ENCODE assay signal across 10 mouse cellular contexts in genomic region chr4:141868051-141868450, GRCm38 (mm10). TPM values are rescaled to one million over a fixed set of nuclear protein-coding genes. Genes with fewer than 3 reads are reported as not detected.
A peak's percentile ranks its signal among the peaks of the same experiment; 100 is the strongest.
DNase-seq lines count a peak whose midpoint lies in the region; ATAC-seq and TF ChIP-seq lines count a peak whose summit lies in the region.
"Had no signal": no experiment of that assay in that cellular context is flagged by ENCODE, and none has a peak within 500 bp of the region (broad histone marks: within the 10 kb centered on the region; RNA-seq: fewer than 3 reads in every experiment).

No protein-coding gene starts in this region.

- no peak for TF ChIP-seq CTCF in heart, adult 2 months (IDR thresholded peaks at IDR 0.05)

- DNase-seq in heart, adult 2 months: no peak
- DNase-seq in heart, postnatal 14 days: no peak
- DNase-seq in limb, embryonic 10.5 days (ENCODE audit: low spot score): no peak
- DNase-seq in left cerebral cortex, postnatal 25 days (ENCODE audit: low spot score in 2 of 2): no peak
- no peak for DNase-seq in layer of hippocampus, postnatal 10 days (ENCODE audit: low spot score in 2 of 2)
- DNase-seq: kidney, adult 9 months had no signal

- no peak overlapping the region for H3K4me3 ChIP-seq in heart, adult 2 months
- no peak overlapping the region for H3K4me3 ChIP-seq in limb, embryonic 12.5 days (replicated peaks)
- no peak overlapping the region for H3K4me3 ChIP-seq in limb, embryonic 10.5 days
- no peak overlapping the region for H3K4me3 ChIP-seq in embryonic facial prominence, embryonic 15.5 days (replicated peaks)
- H3K4me3 ChIP-seq in midbrain, embryonic 16.5 days (ENCODE audit: low read depth, low read length): no peak overlapping the region

- ATAC-seq in limb, embryonic 12.5 days (ENCODE audit: insufficient number of reproducible peaks, insufficient read depth, low FRiP score, low TSS enrichment, low read depth): no peak
- ATAC-seq in embryonic facial prominence, embryonic 15.5 days (ENCODE audit: insufficient number of reproducible peaks, low FRiP score, low TSS enrichment, low read depth): no peak
- no peak for ATAC-seq in midbrain, embryonic 16.5 days

- H3K79me2 ChIP-seq in heart, adult 2 months (replicated peaks; ENCODE audit: control insufficient read depth, insufficient read depth, low read length): no peaks in the 10 kb centered on the region

- TF ChIP-seq EP300 in heart, adult 2 months (IDR thresholded peaks at IDR 0.05; ENCODE audit: insufficient read depth, low read depth, low read length): no peak

- no peak overlapping the region for H3K4me2 ChIP-seq in limb, embryonic 12.5 days
- no peak overlapping the region for H3K4me2 ChIP-seq in embryonic facial prominence, embryonic 15.5 days (replicated peaks)
- no peak overlapping the region for H3K4me2 ChIP-seq in midbrain, embryonic 16.5 days (ENCODE audit: low read length)

- TF ChIP-seq POLR2A in heart, adult 2 months (IDR thresholded peaks at IDR 0.05; ENCODE audit: insufficient read depth, low read depth, low read length): no peak

- no peak overlapping the region for H3K9ac ChIP-seq in heart, adult 2 months (ENCODE audit: low read depth, low read length)
- no peak overlapping the region for H3K9ac ChIP-seq in limb, embryonic 12.5 days (replicated peaks)
- H3K9ac ChIP-seq in embryonic facial prominence, embryonic 15.5 days: no peak overlapping the region
- no peak overlapping the region for H3K9ac ChIP-seq in midbrain, embryonic 16.5 days (ENCODE audit: low read depth, low read length)

- peak overlapping the region; percentile 42; the same call in 1 of the 2 replicates for H3K27ac ChIP-seq in heart, adult 2 months
- H3K27ac ChIP-seq in limb, embryonic 12.5 days: 0 out of 2 replicates have a peak overlapping the region, but pooled peaks have one; percentile 0
- H3K27ac ChIP-seq in limb, embryonic 10.5 days: no peak overlapping the region
- peak overlapping the region; percentile 59; the same call in 1 of the 2 replicates for H3K27ac ChIP-seq in embryonic facial prominence, embryonic 15.5 days (replicated peaks)
- H3K27ac ChIP-seq in midbrain, embryonic 16.5 days (ENCODE audit: low read length): 0 out of 2 replicates have a peak overlapping the region, but pooled peaks have one; percentile 73

- H3K27me3 ChIP-seq in heart, adult 2 months (ENCODE audit: control insufficient read depth, insufficient read depth, low read length): no peaks in the 10 kb centered on the region
- H3K27me3 ChIP-seq in limb, embryonic 12.5 days: peaks cover 6% of the 10 kb centered on the region; the same call in 1 of the 2 replicates
- peaks cover 8% of the 10 kb centered on the region for H3K27me3 ChIP-seq in limb, embryonic 10.5 days (ENCODE audit: low read depth, poor library complexity, severe bottlenecking)
- no peaks in the 10 kb centered on the region for H3K27me3 ChIP-seq in embryonic facial prominence, embryonic 15.5 days
- no peaks in the 10 kb centered on the region for H3K27me3 ChIP-seq in midbrain, embryonic 16.5 days (ENCODE audit: control insufficient read depth, insufficient read depth, low read depth, low read length)

- no peaks in the 10 kb centered on the region for H3K9me3 ChIP-seq in limb, embryonic 12.5 days
- no peaks in the 10 kb centered on the region for H3K9me3 ChIP-seq in limb, embryonic 10.5 days (replicated peaks)
- H3K9me3 ChIP-seq in embryonic facial prominence, embryonic 15.5 days (replicated peaks): no peaks in the 10 kb centered on the region
- H3K9me3 ChIP-seq in midbrain, embryonic 16.5 days (replicated peaks; ENCODE audit: control insufficient read depth, low read length, poor library complexity, severe bottlenecking): no peaks in the 10 kb centered on the region

- H3K36me3 ChIP-seq in heart, adult 2 months (ENCODE audit: control insufficient read depth, insufficient read depth, low read length): no peaks in the 10 kb centered on the region
- H3K36me3 ChIP-seq in limb, embryonic 12.5 days: no peaks in the 10 kb centered on the region
- H3K36me3 ChIP-seq in limb, embryonic 10.5 days: peaks cover 2% of the 10 kb centered on the region; the same call in 1 of the 2 replicates
- no peaks in the 10 kb centered on the region for H3K36me3 ChIP-seq in embryonic facial prominence, embryonic 15.5 days
- H3K36me3 ChIP-seq in midbrain, embryonic 16.5 days (ENCODE audit: control insufficient read depth, insufficient read depth, low read length): no peaks in the 10 kb centered on the region

- intact Hi-C loops in heart, adult 2 months (cut with DNase I): no loop called here
- intact Hi-C loops in heart, postnatal 14 days (cut with DNase I): no loop called here
- intact Hi-C loops in left cerebral cortex, postnatal 25 days (cut with DNase I): no loop called here

- H3K4me1 ChIP-seq in heart, adult 2 months (ENCODE audit: control insufficient read depth, insufficient read depth, low read length): peaks cover 13% of the 10 kb centered on the region
- H3K4me1 ChIP-seq in limb, embryonic 12.5 days (replicated peaks): peaks cover 35% of the 10 kb centered on the region
- peaks cover 23% of the 10 kb centered on the region for H3K4me1 ChIP-seq in limb, embryonic 10.5 days
- peaks cover 45% of the 10 kb centered on the region for H3K4me1 ChIP-seq in embryonic facial prominence, embryonic 15.5 days
- peaks cover 37% of the 10 kb centered on the region for H3K4me1 ChIP-seq in midbrain, embryonic 16.5 days (ENCODE audit: control insufficient read depth, insufficient read depth, low read length)

- WGBS in heart, adult 2 months: 82% methylated on average over 10 of the region's 10 CpGs
- WGBS in limb, embryonic 12.5 days: 80% methylated on average over 10 of the region's 10 CpGs
- 89% methylated on average over 10 of the region's 10 CpGs for WGBS in limb, embryonic 10.5 days
- WGBS in embryonic facial prominence, embryonic 15.5 days: 72% methylated on average over 10 of the region's 10 CpGs
- WGBS in midbrain, embryonic 16.5 days: 78% methylated on average over 10 of the region's 10 CpGs

RNA-seq across cellular contexts. Expression of gene Efhd2, which starts 6.7 kb away (rescaled TPM):
- 10 to 100 TPM; 19.4 to 21.2 TPM for total RNA-seq in heart, adult 2 months (2021)
- 28.4 and 33.0 TPM in 2 replicates for polyA plus RNA-seq in heart, adult 2 months (2012; rRNA removed)
- 10 to 100 TPM; 22.1 to 22.6 TPM for total RNA-seq in heart, postnatal 14 days (2021)
- 48.4 and 48.7 TPM in 2 replicates for polyA plus RNA-seq in limb, embryonic 12.5 days (2016; fragmentation: Nextera tagmentation; extraction: Ambion mirVana)
- polyA plus RNA-seq in limb, embryonic 10.5 days (2016; fragmentation: Nextera tagmentation; extraction: Ambion mirVana): 33.7 and 35.1 TPM in 2 replicates
- polyA plus RNA-seq in embryonic facial prominence, embryonic 15.5 days (2015; fragmentation: Nextera tagmentation; extraction: Ambion mirVana): 81.7 and 83.2 TPM in 2 replicates
- polyA plus RNA-seq in midbrain, embryonic 16.5 days (2015; fragmentation: Nextera tagmentation; extraction: Ambion mirVana): 56.6 and 67.4 TPM in 2 replicates
- total RNA-seq in left cerebral cortex, postnatal 25 days (2021): 100 to 1,000 TPM; 204 to 233 TPM
- total RNA-seq in layer of hippocampus, postnatal 10 days (2021): 10 to 100 TPM; 43.8 to 46.9 TPM

RNA-seq across cellular contexts. Expression of gene Ctrc, which starts 21.9 kb away (rescaled TPM):
- total RNA-seq in heart, adult 2 months (2021): not detected
- not detected in 2 replicates for polyA plus RNA-seq in heart, adult 2 months (2012; rRNA removed)
- not detected for total RNA-seq in heart, postnatal 14 days (2021)
- not detected in 2 replicates for polyA plus RNA-seq in limb, embryonic 12.5 days (2016; fragmentation: Nextera tagmentation; extraction: Ambion mirVana)
- not detected in 2 replicates for polyA plus RNA-seq in limb, embryonic 10.5 days (2016; fragmentation: Nextera tagmentation; extraction: Ambion mirVana)
- not detected in 2 replicates for polyA plus RNA-seq in embryonic facial prominence, embryonic 15.5 days (2015; fragmentation: Nextera tagmentation; extraction: Ambion mirVana)
- polyA plus RNA-seq in midbrain, embryonic 16.5 days (2015; fragmentation: Nextera tagmentation; extraction: Ambion mirVana): not detected in 2 replicates
- total RNA-seq in left cerebral cortex, postnatal 25 days (2021): not detected
- total RNA-seq in layer of hippocampus, postnatal 10 days (2021): not detected
- polyA plus RNA-seq: liver, embryonic 16.5 days had no signal

RNA-seq across cellular contexts. Expression of gene Cela2a, which starts 42.1 kb away (rescaled TPM):
- total RNA-seq in heart, adult 2 months (2021): not detected
- 0.26 and 0.62 TPM in 2 replicates for polyA plus RNA-seq in heart, adult 2 months (2012; rRNA removed)
- total RNA-seq in heart, postnatal 14 days (2021): not detected
- polyA plus RNA-seq in limb, embryonic 12.5 days (2016; fragmentation: Nextera tagmentation; extraction: Ambion mirVana): not detected in 2 replicates
- not detected in 2 replicates for polyA plus RNA-seq in limb, embryonic 10.5 days (2016; fragmentation: Nextera tagmentation; extraction: Ambion mirVana)
- not detected in 2 replicates for polyA plus RNA-seq in embryonic facial prominence, embryonic 15.5 days (2015; fragmentation: Nextera tagmentation; extraction: Ambion mirVana)
- 0.40 TPM in 1 of 2 replicates, not detected in the other for polyA plus RNA-seq in midbrain, embryonic 16.5 days (2015; fragmentation: Nextera tagmentation; extraction: Ambion mirVana)
- not detected for total RNA-seq in left cerebral cortex, postnatal 25 days (2021)
- total RNA-seq in layer of hippocampus, postnatal 10 days (2021): not detected
